Mouse (Mus musculus): ENCODE results near the gene Ntsr2.

DNA sequence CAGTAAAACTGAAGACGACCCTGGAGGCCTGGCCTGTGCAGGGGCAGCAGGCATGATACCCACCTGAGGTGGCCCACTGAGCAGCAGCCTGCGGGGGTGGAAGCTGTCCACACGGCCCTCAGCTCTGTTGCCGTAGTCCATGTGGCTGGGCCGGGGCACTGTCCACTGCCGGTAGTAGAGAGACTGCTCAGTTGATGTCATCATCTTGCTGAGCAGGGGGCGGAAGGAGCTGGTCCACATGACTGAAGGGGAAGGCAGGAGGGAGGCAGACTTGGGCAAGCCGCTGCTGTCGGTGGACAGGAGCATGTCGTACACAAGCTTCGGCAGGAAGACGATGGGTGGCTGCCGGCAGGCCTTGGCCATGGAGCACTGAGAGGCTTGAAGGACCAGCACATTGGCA, 43.0 kb downstream of the Ntsr2 start:
- no peak for TF ChIP-seq EP300 (IDR thresholded peaks at IDR 0.05; ENCODE audit: insufficient read depth, low read depth, low read length)
- no peak for TF ChIP-seq CTCF (IDR thresholded peaks at IDR 0.05)

All from heart, adult 2 months (tissue).